17 mouse cellular contexts compared by ENCODE assay signal in the genomic region with DNA sequence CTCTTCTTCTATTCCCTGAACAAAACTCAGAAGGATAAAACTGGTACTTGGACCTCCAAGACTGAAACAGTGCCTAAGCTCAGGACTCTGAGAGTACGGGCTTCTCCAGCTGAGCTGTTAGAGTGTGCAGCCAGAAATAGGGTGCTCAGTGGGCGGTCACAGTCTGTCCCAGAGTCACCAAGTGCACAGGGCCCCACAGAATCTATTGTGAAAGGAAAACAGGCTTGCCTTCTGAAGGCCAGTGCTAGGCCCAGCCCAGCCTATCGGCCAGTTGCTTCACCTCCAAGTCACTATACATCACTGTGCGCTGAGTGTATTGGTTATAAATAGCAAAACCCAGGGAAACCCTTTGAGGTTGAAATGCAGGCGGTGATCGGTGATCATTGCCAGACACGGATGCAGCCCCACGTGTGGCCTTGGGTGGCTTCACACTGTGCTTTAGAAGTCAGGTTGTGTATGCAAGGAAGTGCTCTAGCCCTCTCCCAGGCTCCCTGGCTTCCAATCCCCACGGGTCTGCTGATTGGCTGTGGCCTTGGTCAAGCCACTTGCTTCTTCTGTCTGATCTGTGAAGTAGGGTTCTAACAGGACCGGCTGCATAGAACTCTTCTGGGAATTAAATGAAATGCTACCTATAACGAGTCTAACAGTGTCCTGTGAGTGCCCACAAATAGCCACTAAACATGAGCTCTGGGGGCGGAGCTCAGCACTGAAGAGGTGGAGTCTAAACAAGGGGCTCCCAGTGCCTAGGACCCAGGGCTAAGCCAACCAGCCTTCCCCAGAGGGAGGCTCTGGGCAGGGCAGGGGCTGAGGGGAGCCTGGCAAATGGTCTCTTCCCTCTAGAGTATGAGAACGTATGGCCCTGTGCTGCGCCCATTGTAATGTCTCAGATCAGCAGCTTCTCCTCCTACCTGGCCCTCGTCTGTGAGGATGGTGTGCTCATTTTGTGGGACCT. TPM values are rescaled to one million over a fixed set of nuclear protein-coding genes. Genes with fewer than 3 reads are reported as not detected.
A peak's percentile ranks its signal among the peaks of the same experiment; 100 is the strongest.
DNase-seq lines count a peak whose midpoint lies in the region; ATAC-seq and TF ChIP-seq lines count a peak whose summit lies in the region.
"Had no signal": no experiment of that assay in that cellular context is flagged by ENCODE, and none has a peak within 500 bp of the region (broad histone marks: within the 10 kb centered on the region; RNA-seq: fewer than 3 reads in every experiment).

No protein-coding gene starts in this region.

- H3K9me3 ChIP-seq in intestine, embryonic 16.5 days (ENCODE audit: control insufficient read depth, low read length), result no peaks in the 10 kb centered on the region
- no peaks in the 10 kb centered on the region for H3K9me3 ChIP-seq in intestine, embryonic 15.5 days
- H3K9me3 ChIP-seq in E14TG2a.4 (ENCODE audit: low read length), result no peaks in the 10 kb centered on the region
- H3K9me3 ChIP-seq: hindbrain, embryonic 15.5 days; midbrain, embryonic 13.5 days; neural tube, embryonic 12.5 days; stomach, embryonic 15.5 days had no signal

- H3K36me3 ChIP-seq in intestine, embryonic 16.5 days (ENCODE audit: control insufficient read depth, insufficient read depth, low read length), result no peaks in the 10 kb centered on the region
- H3K36me3 ChIP-seq in intestine, embryonic 15.5 days, result no peaks in the 10 kb centered on the region
- H3K36me3 ChIP-seq in E14TG2a.4 (ENCODE audit: insufficient read depth, low read length), result no peaks in the 10 kb centered on the region
- H3K36me3 ChIP-seq: hindbrain, embryonic 15.5 days; midbrain, embryonic 13.5 days; neural tube, embryonic 12.5 days; stomach, embryonic 15.5 days had no signal

- peak; percentile 61 for DNase-seq in adrenal gland, postnatal 14 days
- DNase-seq in adrenal gland, adult 18-20 months (ENCODE audit: low spot score in 2 of 2), result no peak
- DNase-seq in embryo, embryonic 10.5 days (ENCODE audit: low spot score), result peak; percentile 19
- no peak for DNase-seq in testis, postnatal 10 days (ENCODE audit: low spot score)
- DNase-seq: gastrocnemius, postnatal 14 days; lung, embryonic 14.5 days had no signal

- ATAC-seq in intestine, embryonic 16.5 days, result peak; percentile 13; the same call in 1 of the 2 replicates
- no peak for ATAC-seq in intestine, embryonic 15.5 days
- ATAC-seq in cerebellum, adult (ENCODE audit: insufficient number of reproducible peaks, low FRiP score, low TSS enrichment), result no peak
- ATAC-seq: midbrain, embryonic 13.5 days had no signal

- TF ChIP-seq CTCF in E14TG2a.4 (conservative IDR thresholded peaks at IDR 0.05; ENCODE audit: low read length), result no peak

- H3K27ac ChIP-seq in intestine, embryonic 16.5 days (ENCODE audit: low read length), result no peak overlapping the region
- no peak overlapping the region for H3K27ac ChIP-seq in intestine, embryonic 15.5 days
- H3K27ac ChIP-seq: hindbrain, embryonic 15.5 days; kidney, postnatal 0 days; midbrain, embryonic 13.5 days; neural tube, embryonic 12.5 days; stomach, embryonic 15.5 days had no signal

- H3K4me3 ChIP-seq in intestine, embryonic 16.5 days (ENCODE audit: low read length), result no peak overlapping the region
- H3K4me3 ChIP-seq in intestine, embryonic 15.5 days (replicated peaks), result no peak overlapping the region
- peak overlapping the region; percentile 13; the same call in 1 of the 2 replicates for H3K4me3 ChIP-seq in E14TG2a.4 (replicated peaks; ENCODE audit: low read length)
- H3K4me3 ChIP-seq: hindbrain, embryonic 15.5 days; midbrain, embryonic 13.5 days; neural tube, embryonic 12.5 days; stomach, embryonic 15.5 days had no signal

- 46% methylated on average over 15 of the region's 15 CpGs for WGBS in intestine, embryonic 16.5 days
- WGBS in intestine, embryonic 15.5 days, result 50% methylated on average over 15 of the region's 15 CpGs

- no peak overlapping the region for H3K9ac ChIP-seq in intestine, embryonic 16.5 days (ENCODE audit: low read depth, low read length)
- no peak overlapping the region for H3K9ac ChIP-seq in intestine, embryonic 15.5 days
- H3K9ac ChIP-seq: hindbrain, embryonic 15.5 days; lung, embryonic 14.5 days; midbrain, embryonic 13.5 days; neural tube, embryonic 12.5 days; stomach, embryonic 15.5 days had no signal

- H3K27me3 ChIP-seq in intestine, embryonic 16.5 days (replicated peaks; ENCODE audit: control insufficient read depth, insufficient read depth, low read length), result no peaks in the 10 kb centered on the region
- H3K27me3 ChIP-seq in intestine, embryonic 15.5 days (replicated peaks), result no peaks in the 10 kb centered on the region
- peaks cover 21% of the 10 kb centered on the region for H3K27me3 ChIP-seq in E14TG2a.4 (ENCODE audit: insufficient read depth, low read length)
- H3K27me3 ChIP-seq: hindbrain, embryonic 15.5 days; midbrain, embryonic 13.5 days; neural tube, embryonic 12.5 days; stomach, embryonic 15.5 days had no signal

- no peaks in the 10 kb centered on the region for H3K4me1 ChIP-seq in intestine, embryonic 16.5 days (ENCODE audit: control insufficient read depth, insufficient read depth, low read length)
- no peaks in the 10 kb centered on the region for H3K4me1 ChIP-seq in intestine, embryonic 15.5 days (replicated peaks)
- peaks cover 22% of the 10 kb centered on the region for H3K4me1 ChIP-seq in E14TG2a.4 (replicated peaks; ENCODE audit: low read depth, low read length)
- H3K4me1 ChIP-seq: hindbrain, embryonic 15.5 days; neural tube, embryonic 12.5 days; stomach, embryonic 15.5 days had no signal

- H3K4me2 ChIP-seq in intestine, embryonic 16.5 days (ENCODE audit: low read depth, low read length), result no peak overlapping the region
- no peak overlapping the region for H3K4me2 ChIP-seq in intestine, embryonic 15.5 days (replicated peaks)
- H3K4me2 ChIP-seq: hindbrain, embryonic 15.5 days; lung, embryonic 14.5 days; midbrain, embryonic 13.5 days; neural tube, embryonic 12.5 days; stomach, embryonic 15.5 days had no signal

RNA-seq across cellular contexts. Expression of a gene that starts 21.8 kb away (rescaled TPM):
- total RNA-seq in adrenal gland, postnatal 14 days (2021), result not detected in 2 replicates
- total RNA-seq in adrenal gland, adult 18-20 months (2021), result not detected
- polyA plus RNA-seq in intestine, embryonic 16.5 days (2015; fragmentation: Nextera tagmentation; extraction: Ambion mirVana), result 0.28 TPM in 1 of 2 replicates, not detected in the other
- 0.13 and 0.21 TPM in 2 replicates for polyA plus RNA-seq in intestine, embryonic 15.5 days (2015; fragmentation: Nextera tagmentation; extraction: Ambion mirVana)
- total RNA-seq: common myeloid progenitor, adult 5-6 weeks; gastrocnemius, postnatal 14 days had no signal
- polyA plus RNA-seq: limb, embryonic 11.5 days; lung, embryonic 14.5 days; midbrain, embryonic 13.5 days; neural tube, embryonic 12.5 days had no signal

RNA-seq across cellular contexts. Expression of a gene that starts 28.9 kb away (rescaled TPM):
- total RNA-seq in adrenal gland, postnatal 14 days (2021), result 1.8 and 2.8 TPM in 2 replicates
- 1 to 10 TPM; 1.8 to 2.5 TPM for total RNA-seq in adrenal gland, adult 18-20 months (2021)
- 0.15 and 0.24 TPM in 2 replicates for polyA plus RNA-seq in intestine, embryonic 16.5 days (2015; fragmentation: Nextera tagmentation; extraction: Ambion mirVana)
- 0.20 and 0.30 TPM in 2 replicates for polyA plus RNA-seq in intestine, embryonic 15.5 days (2015; fragmentation: Nextera tagmentation; extraction: Ambion mirVana)
- total RNA-seq: common myeloid progenitor, adult 5-6 weeks; gastrocnemius, postnatal 14 days had no signal

RNA-seq across cellular contexts. Expression of a gene that starts 28.9 kb away (rescaled TPM):
- total RNA-seq in adrenal gland, postnatal 14 days (2021), result 45.9 and 53.5 TPM in 2 replicates
- 10 to 100 TPM; 55.5 to 61.1 TPM for total RNA-seq in adrenal gland, adult 18-20 months (2021)
- polyA plus RNA-seq in intestine, embryonic 16.5 days (2015; fragmentation: Nextera tagmentation; extraction: Ambion mirVana), result 12.7 and 12.8 TPM in 2 replicates
- 9.6 and 12.6 TPM in 2 replicates for polyA plus RNA-seq in intestine, embryonic 15.5 days (2015; fragmentation: Nextera tagmentation; extraction: Ambion mirVana)

RNA-seq across cellular contexts. Expression of a gene that starts 38.7 kb away (rescaled TPM):
- total RNA-seq in adrenal gland, postnatal 14 days (2021), result 0.56 and 0.67 TPM in 2 replicates
- under 1 TPM; 0.36 to 0.90 TPM for total RNA-seq in adrenal gland, adult 18-20 months (2021)
- 2.6 and 3.1 TPM in 2 replicates for polyA plus RNA-seq in intestine, embryonic 16.5 days (2015; fragmentation: Nextera tagmentation; extraction: Ambion mirVana)
- 1.3 and 2.0 TPM in 2 replicates for polyA plus RNA-seq in intestine, embryonic 15.5 days (2015; fragmentation: Nextera tagmentation; extraction: Ambion mirVana)
- total RNA-seq: common myeloid progenitor, adult 5-6 weeks; gastrocnemius, postnatal 14 days had no signal

RNA-seq across cellular contexts. Expression of a gene that starts 39.1 kb away (rescaled TPM):
- total RNA-seq in adrenal gland, postnatal 14 days (2021), result 646 and 719 TPM in 2 replicates
- 1,000 to 10,000 TPM in 1 of 2 experiments, 100 to 1,000 TPM in 1; 490 to 1,137 TPM for total RNA-seq in adrenal gland, adult 18-20 months (2021)
- polyA plus RNA-seq in intestine, embryonic 16.5 days (2015; fragmentation: Nextera tagmentation; extraction: Ambion mirVana), result not detected in 2 replicates
- 0.16 TPM in 1 of 2 replicates, not detected in the other for polyA plus RNA-seq in intestine, embryonic 15.5 days (2015; fragmentation: Nextera tagmentation; extraction: Ambion mirVana)
- total RNA-seq: common myeloid progenitor, adult 5-6 weeks had no signal
- polyA plus RNA-seq: limb, embryonic 11.5 days; lung, embryonic 14.5 days; midbrain, embryonic 13.5 days; neural tube, embryonic 12.5 days; stomach, embryonic 15.5 days had no signal

Comparison
In these comparisons a context has a peak if more than half of its experiments do, and no peak if none do; other contexts are left out.
1. DNase-seq: peak in adrenal gland, postnatal 14 days (single experiment) and embryo, embryonic 10.5 days (single experiment); none in adrenal gland, adult 18-20 months (0 of 2) and testis, postnatal 10 days (single experiment).